Mouse (Mus musculus) kidney, adult 2 months (tissue): ENCODE data around the gene Colq. TPM values are rescaled to one million over a fixed set of nuclear protein-coding genes. Genes with fewer than 3 reads are reported as not detected.
"Not testable (repeated sequence)": the region's sequence is repeated elsewhere in the genome, so short reads cannot be mapped to it uniquely, and the experiment has no call there.

Source experiments
- DNase-seq: peaks from one replicate; pipeline ENCODE4 v3.0.0; 2021
- H3K27ac ChIP-seq: fragments of 200-500 bp; 2 replicates; pipeline ENCODE4 v1.5.1; 2012; ENCODE audit warnings: low read depth, low read length, control low read depth, inconsistent platforms; ENCODE audit not compliant: insufficient read depth
- H3K27me3 ChIP-seq: fragments of 200-500 bp; replicated peaks from 2 replicates; pipeline ENCODE4 v1.6.1; 2012; ENCODE audit warnings: mild to moderate bottlenecking, moderate library complexity, low read length, inconsistent platforms; ENCODE audit not compliant: control insufficient read depth, insufficient read depth
- H3K36me3 ChIP-seq: fragments of 200-500 bp; 2 replicates; pipeline ENCODE4 v1.6.1; 2012; ENCODE audit warnings: mild to moderate bottlenecking, moderate library complexity, low read length, inconsistent platforms; ENCODE audit not compliant: control insufficient read depth, insufficient read depth
- H3K4me1 ChIP-seq: fragments of 200-500 bp; 2 replicates; pipeline ENCODE4 v1.6.1; 2011; ENCODE audit warnings: low read length; ENCODE audit not compliant: control insufficient read depth, insufficient read depth
- H3K4me3 ChIP-seq: fragments of 200-500 bp; 2 replicates; pipeline ENCODE4 v1.5.1; 2011; ENCODE audit warnings: mild to moderate bottlenecking, low read depth, low read length, control low read depth; ENCODE audit not compliant: insufficient read depth
- CTCF ChIP-seq: fragments of 200-500 bp; conservative IDR thresholded peaks from 2 replicates; pipeline ENCODE4 v1.5.1; 2011; ENCODE audit warnings: low read depth, mild to moderate bottlenecking, control low read depth, low read length, moderate library complexity, mixed read lengths; ENCODE audit not compliant: insufficient read depth, insufficient read length
- POLR2A ChIP-seq: fragments of 200-500 bp; IDR thresholded peaks from one replicate; pipeline ENCODE4 v1.6.1; 2011; ENCODE audit warnings: low read depth, low read length, control low read depth
- WGBS: fragments of 180-500 bp; shearing (Covaris S2); methylation state at CpG from one replicate; pipeline ENCODE4 v1.1.7; 2018; 5-methylcytosine and 5-hydroxymethylcytosine counted together
- polyA plus RNA-seq: library from polyadenylated mRNA; depleted of rRNA; stranded (reverse); fragments of >200 nt; gene quantifications from 2 replicates; pipeline ENCODE4 v1.2.3, GENCODE M21; 2012

The Colq gene
- polyA plus RNA-seq, 1 experiment, result 1.2 TPM

DNA sequence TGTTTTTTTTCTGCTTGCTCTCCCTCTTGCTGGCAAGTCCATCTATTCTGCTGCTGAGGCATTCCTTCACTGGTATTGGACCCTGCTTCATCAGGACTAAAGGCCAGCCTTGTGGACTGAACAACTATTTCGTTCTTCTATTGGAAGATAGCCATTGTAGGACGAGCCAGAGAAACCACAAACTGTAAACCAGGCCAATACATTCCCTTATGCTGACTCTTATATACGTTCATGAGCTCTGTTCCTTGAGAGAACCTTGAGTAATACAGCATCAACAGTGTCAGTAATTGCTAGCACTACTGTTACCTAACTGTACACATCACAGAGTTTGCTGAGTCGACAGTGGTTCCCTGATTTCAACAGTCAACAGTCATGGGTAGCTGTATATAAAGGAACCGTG, 22.5 kb upstream of the Colq start:
- no peak for DNase-seq
- TF ChIP-seq POLR2A (no peak), CTCF (no peak)
- Histone ChIP-seq H3K4me1 (no peaks in the 10 kb centered on the region), H3K4me3 (no peak overlapping the region), H3K27me3 (no peaks in the 10 kb centered on the region), H3K27ac (no peak overlapping the region), H3K36me3 (peaks cover 1% of the 10 kb centered on the region)
- 80% methylated on average over 5 of the region's 5 CpGs for whole genome bisulfite sequencing

DNA sequence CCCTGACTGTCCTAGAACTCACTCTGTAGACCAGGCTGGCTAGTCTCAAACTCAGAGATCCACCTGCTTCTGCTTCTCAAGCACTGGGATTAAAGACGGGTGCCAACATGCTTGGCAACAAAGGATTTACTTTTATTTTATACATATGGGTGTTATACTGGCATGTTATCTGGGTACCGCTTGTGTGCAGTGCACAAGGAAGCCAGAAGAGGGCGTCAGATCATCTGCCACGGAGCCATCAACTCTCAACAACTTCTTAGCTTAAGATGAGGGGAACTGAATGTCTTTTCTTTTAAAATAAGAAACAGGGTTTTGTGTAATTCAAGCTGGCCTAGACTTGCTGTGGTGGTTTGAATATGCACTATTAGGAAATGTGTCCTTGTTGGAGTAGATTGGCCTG, 20.8 kb upstream of the Colq start:
- WGBS, result 73% methylated on average over 4 of the region's 4 CpGs
- TF ChIP-seq POLR2A, result no peak
- TF ChIP-seq CTCF, result peak; percentile 44

DNA sequence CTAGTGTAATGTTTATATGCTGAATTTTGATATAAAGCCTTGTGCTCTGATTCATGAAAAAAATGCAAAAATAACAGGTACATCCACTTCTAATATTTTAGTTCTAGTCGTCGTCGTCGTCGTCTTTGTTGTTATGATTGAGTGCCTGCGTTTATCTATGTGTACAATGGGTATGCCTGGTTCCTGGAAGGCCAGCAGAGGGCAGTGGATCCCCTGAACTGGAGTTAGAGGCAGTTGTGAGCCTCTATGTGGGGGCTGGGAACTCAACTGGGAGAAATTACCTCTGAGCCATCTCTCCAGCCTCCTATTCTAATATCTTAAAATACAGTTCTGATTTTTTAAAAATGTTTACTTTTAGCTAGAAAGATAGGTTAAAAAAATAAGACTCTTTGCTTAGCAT, 14.4 kb upstream of the Colq start:
- Histone ChIP-seq H3K27me3 (no peaks in the 10 kb centered on the region), H3K36me3 (no peaks in the 10 kb centered on the region; the same call in 1 of the 2 replicates), H3K4me1 (no peaks in the 10 kb centered on the region), H3K27ac (no peak overlapping the region), H3K4me3 (no peak overlapping the region)
- 59% methylated on average over 6 of the region's 6 CpGs for WGBS
- TF ChIP-seq CTCF (peak; percentile 43), POLR2A (no peak)
- DNase-seq, result peak; percentile 10

More for the DNA sequence above, 20.8 kb upstream of the Colq start:
- H3K27me3 ChIP-seq, result no peaks in the 10 kb centered on the region
- no peak overlapping the region for H3K27ac ChIP-seq
- H3K36me3 ChIP-seq, result peaks cover 1% of the 10 kb centered on the region
- no peaks in the 10 kb centered on the region for H3K4me1 ChIP-seq
- no peak for DNase-seq
- no peak overlapping the region for H3K4me3 ChIP-seq

DNA sequence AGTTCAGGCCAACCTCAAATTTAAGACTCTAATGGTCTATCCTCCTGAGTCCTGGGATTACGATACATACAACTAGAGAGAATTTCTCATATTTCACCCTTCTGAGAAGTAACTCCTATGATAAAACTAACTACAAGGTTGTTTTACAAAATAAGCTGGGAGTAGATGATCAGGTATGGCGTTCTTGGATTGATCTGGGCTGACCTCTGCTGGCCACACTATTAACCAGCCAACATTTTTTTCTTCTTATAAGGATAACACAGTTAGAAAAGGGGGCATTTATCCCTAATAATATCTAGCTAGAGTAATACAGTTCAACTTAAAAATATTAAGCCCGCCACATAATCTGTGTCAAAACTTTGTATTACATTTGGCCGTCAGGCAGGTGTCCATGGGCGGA, 13.8 kb upstream of the Colq start:
- H3K27ac ChIP-seq, result no peak overlapping the region
- 71% methylated on average over 5 of the region's 5 CpGs for WGBS
- TF ChIP-seq POLR2A (no peak), CTCF (0 out of 2 replicates have a peak, but pooled peaks have one; percentile 24)
- H3K4me3 ChIP-seq, result no peak overlapping the region
- peak; percentile 36 for DNase-seq
- H3K36me3 ChIP-seq, result no peaks in the 10 kb centered on the region; the same call in 1 of the 2 replicates
- H3K4me1 ChIP-seq, result no peaks in the 10 kb centered on the region
- H3K27me3 ChIP-seq, result no peaks in the 10 kb centered on the region

DNA sequence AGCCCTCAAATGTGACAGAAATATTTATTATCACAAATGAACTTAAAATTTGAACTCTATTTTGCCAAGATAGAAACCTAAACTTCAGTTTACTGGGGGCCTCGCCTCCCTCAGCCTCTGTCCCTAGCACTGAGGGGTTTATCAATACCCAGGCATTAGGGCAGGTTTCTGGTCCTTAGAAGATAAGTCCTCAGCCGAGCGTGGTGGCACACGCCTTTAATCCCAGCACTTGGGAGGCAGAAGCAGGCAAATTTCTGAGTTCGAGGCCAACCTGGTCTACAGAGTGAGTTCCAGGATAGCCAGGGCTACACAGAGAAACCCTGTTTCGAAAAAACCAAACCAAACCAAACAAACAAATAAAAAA, 11.5 kb upstream of the Colq start:
- H3K27ac ChIP-seq, DNase-seq, H3K4me3 ChIP-seq, H3K36me3 ChIP-seq, H3K4me1 ChIP-seq, H3K27me3 ChIP-seq: not testable (repeated sequence)
- 92% methylated on average over 6 of the region's 6 CpGs for WGBS

DNA sequence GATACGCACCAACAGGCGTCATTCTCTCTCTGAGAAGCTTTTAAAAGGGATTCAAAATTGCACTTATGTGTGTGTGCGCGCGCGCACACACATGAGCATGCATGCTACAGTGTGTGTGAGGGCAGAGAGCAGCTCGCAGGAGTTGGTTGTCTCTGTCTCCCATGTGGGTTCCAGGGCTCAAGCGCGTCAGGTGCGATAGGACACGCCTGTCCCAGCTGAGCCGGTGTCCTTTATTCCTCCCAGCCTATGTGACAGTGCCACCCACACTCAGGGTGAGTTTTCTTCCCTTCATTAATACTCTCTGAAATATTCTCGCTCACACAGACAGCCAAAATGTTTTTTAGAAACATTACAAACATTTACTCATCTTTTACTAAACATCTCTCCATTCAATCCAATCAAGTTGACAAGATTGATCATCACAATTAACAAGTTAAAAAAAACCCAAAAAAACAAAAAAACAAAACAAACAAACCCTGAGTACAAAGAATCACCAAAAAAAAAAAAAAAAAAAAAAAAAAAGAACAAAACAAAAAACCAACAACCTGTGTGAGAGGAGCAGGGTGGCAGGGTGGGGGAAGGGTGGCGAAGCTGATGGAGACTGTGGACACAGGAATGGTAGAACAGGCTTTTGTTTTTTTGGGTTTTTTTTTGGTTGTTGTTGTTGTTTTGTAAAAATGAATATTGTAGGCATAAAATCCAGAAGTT, 10.9 kb upstream of the Colq start:
- Histone ChIP-seq H3K36me3 (no peaks in the 10 kb centered on the region), H3K4me3 (no peak overlapping the region), H3K4me1 (no peaks in the 10 kb centered on the region), H3K27ac (no peak overlapping the region), H3K27me3 (no peaks in the 10 kb centered on the region)
- TF ChIP-seq POLR2A (no peak), CTCF (no peak)
- no peak for DNase-seq
- 98% methylated on average over 14 of the region's 14 CpGs for WGBS

DNA sequence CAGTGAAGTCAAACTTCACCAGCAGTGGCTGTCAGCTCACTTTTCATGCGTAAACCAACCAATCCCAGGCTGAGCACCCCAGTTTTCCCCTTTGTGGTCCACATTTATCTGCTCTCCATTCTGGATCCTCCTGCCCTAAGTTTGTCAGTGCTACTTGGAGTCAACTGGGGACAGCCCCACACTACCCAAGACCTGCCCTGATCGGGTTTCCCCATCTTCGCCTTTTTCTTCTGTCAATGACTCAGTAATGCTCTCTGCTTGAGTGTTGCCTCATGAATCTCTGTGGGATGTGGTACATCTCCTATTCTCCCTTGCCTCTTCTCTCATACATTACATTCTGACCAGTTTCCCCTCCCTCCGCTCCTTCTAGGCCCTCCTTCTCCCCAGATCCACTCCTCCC, 6.3 kb upstream of the Colq start:
- H3K27me3 ChIP-seq, result no peaks in the 10 kb centered on the region
- no peak overlapping the region for H3K4me3 ChIP-seq
- whole genome bisulfite sequencing, result 91% methylated on average over 4 of the region's 4 CpGs
- H3K4me1 ChIP-seq, result no peaks in the 10 kb centered on the region
- H3K27ac ChIP-seq, result no peak overlapping the region
- no peaks in the 10 kb centered on the region for H3K36me3 ChIP-seq
- TF ChIP-seq POLR2A (no peak), CTCF (no peak)
- no peak for DNase-seq

DNA sequence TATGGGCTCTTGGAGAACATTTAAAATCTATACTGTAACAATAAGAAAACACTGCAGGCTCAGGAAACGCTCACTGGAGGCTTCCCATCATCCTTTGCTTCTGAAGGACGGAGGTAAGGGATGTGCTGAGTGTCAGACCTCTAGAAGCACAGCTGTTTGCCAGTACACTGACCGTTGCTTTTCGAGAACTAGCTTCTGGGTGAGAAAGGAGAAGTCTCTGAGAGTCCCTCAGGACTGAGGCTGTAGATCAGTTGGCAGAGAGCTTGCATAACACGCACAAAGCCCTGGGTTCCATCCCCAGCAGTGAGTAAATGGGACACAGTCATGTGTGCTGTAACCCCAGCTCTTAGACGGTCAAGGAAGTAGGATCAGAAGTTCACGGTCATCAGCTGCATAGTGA, 5.3 kb upstream of the Colq start:
- 66% methylated on average over 7 of the region's 7 CpGs for WGBS
- no peaks in the 10 kb centered on the region for H3K27me3 ChIP-seq
- no peak overlapping the region for H3K4me3 ChIP-seq
- no peaks in the 10 kb centered on the region for H3K36me3 ChIP-seq
- H3K27ac ChIP-seq, result no peak overlapping the region
- H3K4me1 ChIP-seq, result no peaks in the 10 kb centered on the region
- TF ChIP-seq POLR2A, result no peak
- TF ChIP-seq CTCF, result no peak
- DNase-seq, result no peak
